Mouse (Mus musculus): Measurements from ENCODE around the gene Cdca8.

Gene Cdca8

DNA sequence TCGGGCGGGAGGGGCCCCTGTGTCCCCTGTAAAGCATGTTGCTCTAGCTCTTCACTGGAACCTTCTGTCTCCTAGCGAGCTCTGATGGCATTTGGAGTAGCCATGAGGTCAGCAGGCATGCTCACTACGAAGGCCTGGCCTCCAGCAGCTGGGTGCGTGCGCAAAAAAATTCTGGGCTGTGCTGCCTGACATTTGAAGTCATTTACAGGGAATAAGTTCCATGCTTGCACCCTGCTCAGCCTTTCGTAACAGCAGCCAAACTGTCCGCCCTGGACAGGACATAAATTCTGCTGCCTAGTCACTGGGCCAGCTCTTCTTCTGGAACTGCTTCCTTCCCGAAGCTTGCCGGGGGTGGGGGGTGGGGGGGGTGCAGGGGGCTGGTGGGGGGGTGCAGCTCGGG is 20.0 kb upstream of the Cdca8 start:
- in situ Hi-C loops (cut with MboI, MseI) = loop anchor here (25.0 kb wide), 1 partner anchor 753 kb away; no protein-coding TSS in a partner anchor

DNA sequence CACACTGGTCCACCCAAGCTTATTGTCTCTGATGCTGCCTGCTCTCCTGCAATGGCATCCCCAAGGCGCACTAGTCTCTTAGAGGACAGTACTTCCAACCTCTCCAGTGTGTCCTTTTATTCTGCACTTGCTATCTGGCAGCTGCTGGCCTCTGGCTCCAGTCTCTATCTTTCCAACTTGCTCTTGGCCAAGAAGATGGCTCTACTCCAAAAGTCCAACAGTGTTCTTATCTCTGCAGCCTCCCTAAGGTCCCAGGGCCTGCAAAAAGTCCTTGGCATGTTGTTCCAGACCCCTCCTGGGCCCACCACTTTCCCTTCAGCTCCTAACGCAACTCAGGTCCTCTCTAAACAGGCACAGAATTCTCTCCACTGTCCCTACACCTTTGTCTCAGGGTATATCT is 18.2 kb upstream of the Cdca8 start:
- in situ Hi-C loops (cut with MboI, MseI) = loop anchor here (25.0 kb wide), 1 partner anchor 755 kb away; no protein-coding TSS in a partner anchor

DNA sequence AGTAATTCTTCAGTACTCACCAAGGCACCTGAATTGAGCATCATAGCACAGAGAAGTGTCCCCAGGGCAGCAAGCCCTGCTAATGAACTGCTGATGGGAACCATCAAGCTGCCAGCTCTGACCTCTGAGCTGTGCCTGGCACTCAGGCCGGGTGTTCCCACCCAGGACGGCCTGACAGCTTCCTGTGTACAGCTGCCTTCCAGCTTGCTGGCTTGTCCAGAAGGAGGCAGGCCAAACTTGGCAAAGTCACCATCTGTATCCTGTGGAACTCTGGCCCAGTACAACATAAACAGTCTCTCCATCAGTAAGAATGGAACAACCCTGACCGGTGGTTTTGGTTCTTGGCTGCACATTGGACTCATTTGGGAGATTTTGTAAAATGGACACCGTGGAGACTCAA is 14.4 kb upstream of the Cdca8 start:
- in situ Hi-C loops (cut with MboI, MseI) = loop anchor here (25.0 kb wide), 1 partner anchor 759 kb away; no protein-coding TSS in a partner anchor

DNA sequence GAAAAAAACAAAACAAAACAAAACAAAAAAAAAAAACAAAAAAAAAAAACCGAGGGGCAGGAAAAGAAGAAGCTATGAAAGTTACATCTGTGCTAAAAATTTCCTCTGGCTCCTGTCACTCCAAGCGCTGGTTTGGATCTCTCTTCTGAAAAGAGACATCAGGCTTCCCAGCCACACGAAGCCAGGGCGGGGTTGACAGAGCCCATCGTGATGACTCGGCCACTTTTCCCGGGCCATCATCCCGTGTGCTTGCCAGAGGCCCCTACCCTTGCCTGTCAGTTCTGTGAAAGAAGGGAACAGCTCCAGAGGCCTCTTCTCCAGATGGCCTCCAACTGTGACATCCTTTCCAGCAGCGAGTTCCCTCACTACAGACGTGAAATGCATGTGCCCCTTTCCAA is 11.9 kb upstream of the Cdca8 start:
- in situ Hi-C loops (cut with MboI, MseI) = loop anchor here (25.0 kb wide), 1 partner anchor 761 kb away; no protein-coding TSS in a partner anchor

DNA sequence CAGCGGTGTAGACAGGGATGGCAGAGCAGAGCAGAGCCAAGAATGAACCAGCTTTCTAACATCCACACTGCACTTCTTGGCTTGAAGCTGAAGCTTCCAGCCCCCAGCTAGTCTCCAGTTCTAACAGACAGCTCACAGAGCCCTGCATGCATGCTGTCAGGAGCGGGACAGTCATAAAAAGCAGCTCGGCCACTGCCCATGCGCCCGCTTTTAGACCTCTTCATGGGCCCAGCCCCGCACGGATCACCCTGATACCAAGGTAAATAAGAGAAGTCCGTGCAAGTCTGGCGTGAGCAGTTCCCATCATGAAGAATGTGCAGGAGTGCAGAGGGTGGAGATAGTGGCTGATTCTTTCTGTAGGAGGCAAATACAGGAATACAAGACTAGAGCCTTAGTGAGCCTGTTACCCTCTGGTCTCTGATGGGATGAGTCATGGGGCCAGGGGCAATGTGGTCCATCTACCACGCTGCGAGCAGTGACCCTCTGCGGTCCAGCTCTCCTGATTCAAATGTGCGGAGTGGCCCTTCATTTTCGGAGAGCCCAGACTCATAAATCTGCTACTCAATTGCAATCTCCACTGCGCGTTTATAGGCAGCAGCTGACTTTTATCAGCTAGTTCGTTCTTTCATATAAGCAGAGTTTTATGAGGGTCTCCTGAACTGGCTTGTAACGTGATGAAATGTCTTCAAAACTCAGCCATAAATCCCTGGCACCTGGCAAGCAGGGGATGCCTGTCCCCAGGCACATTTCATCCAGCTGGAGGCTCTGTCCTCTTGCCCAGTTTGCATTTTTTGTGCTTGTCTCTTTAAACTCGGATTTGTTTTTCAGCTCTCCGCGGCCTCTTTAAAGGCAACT is 11.3 kb upstream of the Cdca8 start:
- in situ Hi-C loops (cut with MboI, MseI) = loop anchor here (25.0 kb wide), 1 partner anchor 762 kb away; no protein-coding TSS in a partner anchor

DNA sequence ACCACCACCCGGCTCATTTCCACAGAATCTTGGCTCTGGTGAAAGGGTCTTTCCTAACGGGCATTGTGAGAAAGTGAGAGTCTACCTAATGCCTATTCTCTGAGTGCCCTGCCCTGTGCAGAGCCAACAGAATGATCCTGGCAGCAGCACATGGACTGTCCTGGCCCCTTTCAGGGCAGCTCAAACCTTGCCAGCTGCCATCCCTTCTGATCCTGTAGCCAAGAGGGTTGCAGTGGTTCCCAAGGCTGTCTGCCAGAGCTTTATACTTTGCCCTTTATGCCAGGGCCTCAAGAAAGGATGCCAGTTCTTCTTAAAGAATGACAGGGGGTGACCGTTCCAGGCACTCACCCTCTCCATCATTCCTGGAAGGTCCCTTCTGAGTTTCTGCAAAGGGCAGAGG is 10.4 kb upstream of the Cdca8 start:
- in situ Hi-C loops (cut with MboI, MseI) = no loop called here

DNA sequence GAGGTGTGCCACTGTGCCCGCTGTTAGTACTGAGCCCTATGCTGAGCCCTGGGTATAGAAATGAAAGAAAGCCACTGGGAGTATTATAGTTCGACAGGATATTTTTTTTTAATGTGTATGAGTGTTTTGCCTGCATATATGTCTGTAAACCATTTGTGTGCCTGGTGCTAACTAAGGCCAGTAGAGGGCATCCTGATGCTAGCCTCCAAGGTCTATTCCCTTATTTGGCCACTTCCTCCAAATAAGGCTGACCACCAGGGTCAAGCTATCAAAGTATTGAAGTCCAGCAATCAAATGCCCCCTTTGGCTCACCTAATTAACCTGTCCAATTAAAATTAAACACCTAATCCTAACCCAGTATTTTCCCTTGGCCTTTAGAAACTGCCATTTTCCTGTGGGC is 5.8 kb upstream of the Cdca8 start:
- in situ Hi-C loops (cut with MboI, MseI) = loop anchor here (5.0 kb wide), 1 partner anchor 152 kb away; no protein-coding TSS in a partner anchor

DNA sequence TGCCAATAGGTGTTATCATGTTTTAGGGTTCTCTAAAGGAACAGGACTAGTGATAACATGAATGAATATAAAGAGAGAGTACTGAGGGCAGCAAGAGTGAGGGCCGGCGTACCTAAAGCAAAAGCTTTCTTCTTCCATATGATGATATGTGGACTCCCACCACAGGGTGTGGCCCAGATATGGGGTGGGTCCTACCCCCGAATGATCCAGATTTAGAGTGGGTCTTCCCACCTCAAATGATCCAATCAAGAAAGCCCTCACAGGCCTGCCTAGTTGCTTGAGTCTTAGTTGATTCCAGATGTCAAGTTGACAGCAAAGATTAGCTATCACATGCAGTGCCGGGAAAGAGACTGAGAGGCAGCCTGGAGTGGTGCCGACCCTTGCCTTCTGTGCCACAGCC is 4.7 kb upstream of the Cdca8 start:
- in situ Hi-C loops (cut with MboI, MseI) = loop anchor here (5.0 kb wide), 1 partner anchor 154 kb away; no protein-coding TSS in a partner anchor

DNA sequence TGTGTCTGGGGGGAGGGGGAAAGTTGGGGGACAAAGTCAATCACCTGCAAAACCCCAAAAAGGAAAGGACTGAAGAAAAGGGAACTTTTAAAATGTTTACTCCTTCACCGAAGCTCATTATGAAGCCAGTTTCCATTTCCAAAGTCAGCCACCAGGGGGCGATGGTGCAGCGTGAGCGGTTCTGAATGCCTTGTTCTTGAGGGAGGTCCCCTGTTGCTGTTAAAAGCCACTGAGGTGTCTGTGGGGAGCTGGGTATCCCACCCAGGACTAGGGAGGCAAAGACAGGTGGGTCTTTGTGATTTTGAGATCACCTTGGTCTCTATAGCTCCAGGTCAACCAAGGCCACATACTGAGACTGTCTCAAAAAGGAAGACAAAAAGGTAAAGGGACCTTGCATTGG is 3.9 kb upstream of the Cdca8 start:
- in situ Hi-C loops (cut with MboI, MseI) = loop anchor here (5.0 kb wide), 1 partner anchor 154 kb away; no protein-coding TSS in a partner anchor

DNA sequence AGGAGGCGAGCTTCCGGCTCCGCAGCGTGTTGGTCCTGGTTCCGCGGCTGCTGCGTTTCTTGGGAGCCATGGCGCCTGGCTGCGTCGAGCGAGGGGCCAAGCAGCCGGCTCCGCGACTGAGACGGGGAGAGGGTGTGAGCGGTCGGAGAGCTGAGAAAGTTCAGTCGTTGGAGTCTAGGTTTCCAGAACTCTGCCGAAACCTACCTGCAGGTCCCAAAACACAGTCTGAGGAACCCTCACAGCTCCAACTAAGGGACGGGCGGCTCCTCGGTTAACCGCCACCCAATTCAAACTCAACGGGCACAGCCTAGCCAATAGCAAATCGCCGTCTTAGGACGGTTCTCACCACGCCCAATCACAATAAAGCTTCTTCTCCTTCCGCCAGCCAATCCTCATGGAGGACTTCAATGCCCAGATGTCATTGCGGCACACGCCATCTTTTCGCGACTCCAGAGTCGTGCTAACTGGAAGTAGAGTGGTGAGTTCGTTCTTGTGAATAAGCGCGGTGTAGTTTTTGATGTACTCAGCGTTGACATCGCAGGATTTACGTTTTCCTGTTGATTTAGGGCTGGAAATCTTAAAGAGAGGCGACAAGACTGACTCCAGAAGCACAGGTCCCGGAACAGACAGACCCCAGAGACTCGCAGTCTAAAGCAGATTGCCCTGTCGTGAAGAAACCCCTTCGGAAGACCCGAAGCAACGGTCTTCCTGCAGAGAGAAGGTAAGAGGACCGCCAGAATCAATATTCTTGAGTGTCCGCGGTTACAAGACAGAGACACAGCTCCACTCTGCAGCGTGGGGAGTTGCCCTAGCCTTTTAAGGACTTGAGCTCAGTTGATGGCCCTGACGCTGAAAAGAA is 2.3 kb downstream of the Cdca8 start, which contains the start of gene 9930104L06Rik:
TSS of gene 9930104L06Rik (plus strand) at position 436 of the 859 bp plus-strand sequence.
- in situ Hi-C loops (cut with MboI, MseI) = loop anchor here (10.0 kb wide), 1 partner anchor 1258 kb away; no protein-coding TSS in a partner anchor

DNA sequence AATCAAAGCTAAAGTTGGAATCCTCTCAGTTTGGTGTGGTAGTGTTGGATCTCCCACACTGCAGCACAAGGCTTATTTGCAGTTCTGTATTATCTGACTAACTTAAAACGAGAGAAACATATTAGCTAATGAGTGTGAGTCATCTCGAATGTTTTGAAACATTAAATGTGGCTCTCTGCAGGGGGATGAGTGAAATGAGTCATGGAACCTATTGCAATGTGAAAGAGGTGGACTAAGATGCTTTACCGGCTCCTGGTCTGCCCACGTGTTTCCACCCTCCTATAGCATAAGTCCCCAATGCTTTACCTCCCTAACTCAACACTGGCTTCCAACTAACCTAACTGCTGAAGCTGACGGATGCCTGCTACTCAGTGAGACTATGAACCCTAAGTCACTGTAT is 11.0 kb downstream of the Cdca8 start:
- in situ Hi-C loops (cut with MboI, MseI) = no loop called here

DNA sequence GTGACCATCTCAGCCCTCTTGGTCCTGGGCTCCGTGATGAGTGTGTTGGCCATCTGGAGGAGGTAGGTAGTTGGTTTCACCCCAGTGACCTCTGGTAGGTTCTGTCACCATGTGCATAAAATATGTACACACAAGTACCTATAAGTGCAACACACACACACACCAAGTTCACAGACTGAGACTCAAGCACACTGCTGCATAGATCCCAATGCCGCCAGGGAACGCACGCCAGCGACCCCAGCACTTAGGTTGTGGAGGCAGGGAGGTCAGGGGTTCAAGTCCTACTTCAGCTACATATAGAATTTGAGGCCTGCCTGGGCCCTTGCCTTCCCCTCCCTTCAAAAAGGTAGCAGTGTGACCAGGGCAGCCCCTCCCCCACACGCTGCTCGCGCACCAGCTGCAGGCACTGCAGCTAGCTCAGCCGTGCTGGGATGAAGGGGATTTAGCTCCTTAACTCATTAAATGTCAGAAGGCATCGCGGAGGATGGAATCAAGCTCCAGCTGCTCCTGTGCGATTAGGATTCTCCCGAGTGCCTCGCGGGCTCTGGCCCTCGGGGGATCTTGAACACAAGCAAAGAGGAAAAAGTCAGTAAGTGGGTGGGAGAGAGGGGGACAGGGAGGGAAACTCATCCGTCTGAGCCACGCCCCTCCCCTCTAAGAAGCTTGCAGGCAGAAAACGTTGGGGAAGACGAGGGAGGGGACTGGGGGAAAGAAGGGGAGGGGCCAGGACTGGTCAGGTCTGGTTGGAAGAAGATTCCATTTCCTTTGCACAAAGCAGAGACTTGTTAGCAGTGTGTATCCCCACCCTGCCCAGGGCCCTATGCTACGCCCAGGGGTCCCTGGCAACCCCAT is 32.9 kb downstream of the Cdca8 start:
- in situ Hi-C loops (cut with MboI, MseI) = loop anchor here (10.0 kb wide), 1 partner anchor 911 kb away; no protein-coding TSS in a partner anchor

DNA sequence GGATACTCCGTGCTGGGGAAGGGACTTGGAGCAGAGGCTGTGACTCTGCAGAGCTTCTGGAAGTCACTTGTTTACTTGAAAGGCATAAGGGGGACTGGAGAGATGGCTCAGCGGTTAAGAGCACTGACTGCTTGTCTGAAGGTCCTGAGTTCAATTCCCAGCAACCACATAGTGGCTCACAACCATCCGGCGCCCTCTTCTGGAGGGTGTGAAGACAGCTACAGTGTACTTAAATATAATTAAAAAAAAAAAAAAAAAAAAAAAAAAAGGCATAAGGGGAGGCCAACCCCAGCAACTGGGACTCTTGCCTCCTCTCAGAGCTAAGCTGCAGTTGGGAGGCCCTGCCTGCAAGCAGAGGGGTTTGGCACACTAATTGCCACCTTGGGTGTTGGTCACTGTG is 33.7 kb downstream of the Cdca8 start:
- in situ Hi-C loops (cut with MboI, MseI) = loop anchor here (10.0 kb wide), 1 partner anchor 911 kb away; no protein-coding TSS in a partner anchor

DNA sequence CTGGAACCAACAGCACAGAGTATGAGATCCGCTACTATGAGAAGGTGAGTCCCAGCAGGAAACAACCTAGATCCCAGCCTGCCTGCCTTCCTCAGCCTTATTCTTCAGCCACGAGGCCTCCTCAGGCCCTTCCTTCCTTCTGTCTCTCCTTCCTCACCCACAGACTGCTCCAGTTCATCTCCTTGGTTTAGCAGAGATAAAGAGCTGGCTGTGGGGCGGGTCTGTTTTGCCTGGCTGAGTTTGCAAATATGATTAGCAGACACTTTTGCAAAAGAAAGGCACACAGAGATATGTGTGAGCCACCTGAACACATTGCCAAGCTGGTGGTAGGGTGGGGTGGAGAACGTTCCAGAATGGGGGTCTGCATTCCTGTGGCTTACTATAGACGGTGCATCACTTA is 39.2 kb downstream of the Cdca8 start:
- in situ Hi-C loops (cut with MboI, MseI) = loop anchor here (10.0 kb wide), 1 partner anchor 905 kb away; no protein-coding TSS in a partner anchor

DNA sequence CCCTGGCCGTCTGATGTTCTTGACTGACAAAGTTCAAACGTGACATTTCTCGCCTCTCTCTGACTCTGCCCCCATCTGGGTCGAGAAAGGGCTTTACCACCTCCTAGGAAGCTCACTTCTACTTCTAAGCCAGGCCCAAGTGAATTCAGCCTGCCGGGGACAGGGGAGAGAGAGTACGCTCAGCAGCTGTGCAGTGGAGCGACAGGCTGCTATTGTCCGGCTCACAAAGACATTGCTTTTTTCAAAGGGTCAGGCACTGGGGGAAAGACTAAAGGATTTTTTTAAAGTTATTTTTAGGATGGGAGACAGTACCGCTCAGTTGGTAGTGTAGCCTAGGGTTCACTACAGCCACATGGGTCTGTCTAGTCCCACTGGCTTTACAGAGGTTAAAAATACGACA is 40.7 kb downstream of the Cdca8 start:
- in situ Hi-C loops (cut with MboI, MseI) = no loop called here

DNA sequence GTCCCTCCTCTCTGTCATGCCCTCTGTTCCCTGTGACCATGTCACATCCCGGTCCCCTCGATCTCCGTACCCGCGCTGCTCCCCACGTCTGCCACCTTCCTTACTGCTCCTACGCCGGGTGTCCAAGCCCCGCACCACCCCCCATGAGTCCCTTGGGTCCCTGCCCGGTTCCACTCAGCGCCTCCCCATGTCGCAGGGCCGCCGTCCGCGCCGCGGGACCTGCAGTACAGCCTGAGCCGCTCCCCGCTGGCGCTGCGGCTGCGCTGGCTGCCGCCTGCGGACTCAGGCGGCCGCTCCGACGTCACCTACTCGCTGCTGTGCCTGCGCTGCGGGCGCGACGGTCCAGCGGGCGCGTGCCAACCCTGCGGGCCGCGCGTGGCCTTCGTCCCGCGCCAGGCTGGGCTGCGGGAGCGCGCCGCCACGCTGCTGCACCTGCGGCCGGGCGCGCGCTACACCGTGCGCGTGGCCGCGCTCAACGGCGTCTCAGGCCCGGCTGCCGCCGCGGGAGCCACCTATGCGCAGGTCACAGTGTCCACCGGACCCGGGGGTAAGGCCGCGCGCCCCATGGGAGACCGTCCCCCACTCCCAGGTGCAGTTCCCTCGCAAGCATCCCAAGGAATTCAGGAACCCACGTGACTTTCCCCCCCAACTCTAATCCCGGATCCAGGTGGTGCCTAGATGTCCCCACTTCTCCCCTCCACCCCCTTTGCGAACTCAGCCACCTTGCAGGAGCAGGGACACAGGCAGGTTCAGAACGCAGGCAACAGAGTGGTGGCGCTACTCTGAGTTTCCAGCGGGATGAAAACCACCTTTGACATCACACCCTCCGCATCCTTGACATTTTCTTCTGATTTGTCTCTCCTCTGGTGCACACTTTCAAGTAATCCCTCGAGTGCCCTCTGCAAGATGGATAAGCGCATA is 44.3 kb downstream of the Cdca8 start:
- in situ Hi-C loops (cut with MboI, MseI) = no loop called here

DNA sequence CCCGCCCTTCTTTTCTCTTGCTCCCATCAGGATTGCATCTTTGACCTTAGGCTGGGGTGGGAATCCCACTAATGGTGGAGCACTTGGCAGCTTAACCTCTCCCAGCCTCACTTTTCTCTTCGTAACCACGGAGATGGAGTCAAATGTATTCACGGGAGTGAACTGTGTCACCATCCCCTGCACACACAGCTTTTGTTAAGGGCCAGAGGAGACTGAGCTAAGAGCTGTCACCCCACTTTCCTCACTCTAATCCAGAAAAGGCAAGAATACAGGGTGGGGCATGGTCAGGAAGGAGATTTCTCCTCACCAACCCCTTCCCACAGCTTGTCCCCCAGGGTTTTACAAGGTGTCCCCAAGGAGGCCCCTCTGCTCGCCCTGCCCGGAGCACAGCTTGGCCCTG is 45.3 kb downstream of the Cdca8 start:
- in situ Hi-C loops (cut with MboI, MseI) = no loop called here

DNA sequence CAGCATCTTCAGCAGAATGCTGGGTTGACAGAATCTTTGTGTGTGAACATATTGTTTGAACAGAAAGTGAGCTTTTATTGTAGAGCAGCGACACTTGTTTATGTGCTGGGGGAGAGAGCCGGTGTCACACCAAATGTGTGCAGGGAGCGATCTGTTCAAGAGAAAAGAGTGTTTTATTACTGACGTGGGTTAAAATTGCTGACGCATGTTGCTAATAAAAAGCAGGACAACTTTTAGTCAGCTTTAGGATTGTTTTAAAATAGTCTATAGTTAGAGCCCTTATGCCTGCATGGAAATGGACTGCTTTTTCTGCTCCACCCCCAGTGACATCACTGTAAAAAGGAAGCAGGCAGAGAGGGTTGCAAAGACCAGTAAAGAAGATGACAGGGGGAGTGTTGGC is 48.3 kb downstream of the Cdca8 start:
- in situ Hi-C loops (cut with MboI, MseI) = no loop called here

DNA sequence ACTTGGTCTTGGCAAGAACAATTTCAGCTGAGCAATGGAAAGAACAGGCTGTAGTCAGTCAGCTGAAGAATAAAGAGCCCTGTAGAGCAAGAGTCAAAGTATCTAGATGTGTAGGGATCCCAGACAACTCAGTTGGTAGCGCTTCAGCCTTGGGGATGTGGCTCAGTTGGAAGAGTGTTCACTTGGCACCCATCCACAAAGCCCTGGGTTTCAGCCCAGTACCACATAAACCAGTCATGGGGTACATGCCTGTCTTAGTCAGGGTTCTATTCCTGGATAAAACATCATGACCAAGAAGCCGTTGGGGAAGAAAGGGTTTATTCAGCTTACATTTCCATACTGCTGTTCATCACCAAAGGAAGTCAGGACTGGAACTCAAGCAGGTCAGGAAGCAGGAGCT is 49.2 kb downstream of the Cdca8 start:
- in situ Hi-C loops (cut with MboI, MseI) = no loop called here

DNA sequence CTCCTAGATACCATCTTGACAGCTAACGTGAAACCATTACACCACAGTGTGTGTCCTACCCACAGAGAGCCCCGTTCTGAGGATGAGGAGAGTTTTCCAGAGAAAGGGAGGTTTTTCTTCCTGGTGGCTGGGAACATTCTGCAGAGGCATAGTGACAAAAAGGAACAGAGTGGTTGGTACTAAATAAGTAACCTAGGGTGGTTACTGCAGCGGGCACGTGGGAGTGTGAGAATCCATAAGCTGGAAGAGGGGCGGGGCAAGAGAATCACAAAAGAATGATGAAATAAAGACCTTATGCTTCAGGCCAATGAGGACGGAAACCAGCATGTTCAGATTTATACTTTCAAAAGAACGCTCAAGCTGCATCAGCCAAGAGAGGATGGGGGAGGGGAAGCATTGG is 50.4 kb downstream of the Cdca8 start:
- in situ Hi-C loops (cut with MboI, MseI) = no loop called here

Data from T-helper 2 cell (primary cell).